8 mouse cellular contexts compared by ENCODE assay signal in the genomic region with DNA sequence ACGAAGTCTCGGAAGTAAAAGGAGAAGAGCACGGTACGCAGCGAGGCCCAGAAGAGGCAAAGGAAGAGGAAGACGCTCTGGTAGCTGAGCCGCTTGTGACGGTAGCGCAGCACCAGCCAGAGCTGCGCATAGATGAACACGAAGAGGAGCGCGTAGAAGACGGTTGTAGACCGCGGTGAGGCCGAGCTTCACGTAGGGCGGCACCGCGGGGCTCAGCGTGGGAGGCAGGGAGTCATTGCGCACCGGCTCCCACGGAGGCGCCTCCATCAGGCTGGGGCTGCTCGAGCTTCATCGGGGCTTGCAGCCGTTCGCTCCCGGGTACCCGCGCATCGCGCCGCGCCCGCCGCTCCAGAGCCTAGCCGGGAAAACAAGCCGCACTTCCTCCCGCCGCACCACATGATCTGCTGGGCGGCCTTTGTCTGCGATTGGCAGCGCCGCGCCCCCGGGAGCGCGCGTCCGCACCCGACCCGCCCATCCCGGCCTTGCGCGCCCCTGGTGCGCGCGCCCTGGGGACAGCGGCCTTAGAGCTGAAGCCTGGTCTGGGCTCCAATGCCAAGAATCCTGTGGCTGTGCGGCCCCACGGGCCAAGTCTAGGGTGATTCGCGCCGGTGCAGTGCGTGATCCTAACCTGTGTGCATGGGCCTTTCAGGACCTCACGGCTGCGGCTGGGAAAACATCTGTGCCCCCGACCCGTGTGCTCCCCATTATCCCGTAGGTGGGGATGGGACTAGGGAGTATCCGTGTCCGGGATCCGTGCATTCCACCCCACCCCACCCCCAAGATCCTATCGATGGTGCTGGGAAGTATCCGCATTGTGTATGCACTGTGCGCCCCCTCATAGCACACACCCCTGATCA.
DNase-seq lines count a peak whose midpoint lies in the region; ATAC-seq and TF ChIP-seq lines count a peak whose summit lies in the region.
"Not testable (repeated sequence)": the region's sequence is repeated elsewhere in the genome, so short reads cannot be mapped to it uniquely, and the experiment has no call there.

No protein-coding gene starts in this region.

- H3K27ac ChIP-seq in brown adipose tissue, adult 24 weeks (replicated peaks; ENCODE audit: low read depth, low read length): peak overlapping the region; percentile 37
- H3K27ac ChIP-seq in forebrain, embryonic 12.5 days: peak overlapping the region; percentile 76; the same call in 1 of the 2 replicates
- H3K27ac ChIP-seq in heart, embryonic 16.5 days (ENCODE audit: low read length); liver, embryonic 12.5 days; stomach, embryonic 15.5 days: not testable (repeated sequence)

- 1% methylated on average over 42 of the region's 79 CpGs for WGBS in forebrain, embryonic 12.5 days
- WGBS in heart, embryonic 16.5 days: under 1% methylated on average over 46 of the region's 79 CpGs
- under 1% methylated on average over 57 of the region's 79 CpGs for WGBS in liver, embryonic 12.5 days (ENCODE audit: insufficient replicate concordance)
- WGBS in stomach, embryonic 15.5 days: 0% methylated on average over 52 of the region's 79 CpGs

- H3K79me2 ChIP-seq in myocyte (ENCODE audit: control insufficient read depth, insufficient read depth): not testable (repeated sequence)

- not testable (repeated sequence) for H3K4me1 ChIP-seq in brown adipose tissue, adult 24 weeks (ENCODE audit: control insufficient read depth, insufficient read depth, insufficient read length, low read length); forebrain, embryonic 12.5 days; heart, embryonic 16.5 days (ENCODE audit: control insufficient read depth, insufficient read depth, low read length); liver, embryonic 12.5 days; stomach, embryonic 15.5 days

- H3K9ac ChIP-seq in forebrain, embryonic 12.5 days: peak overlapping the region; percentile 60
- peak overlapping the region; percentile 57; the same call in 1 of the 2 replicates for H3K9ac ChIP-seq in heart, embryonic 16.5 days (ENCODE audit: low read length)
- H3K9ac ChIP-seq in liver, embryonic 12.5 days; stomach, embryonic 15.5 days: not testable (repeated sequence)

- ATAC-seq in forebrain, embryonic 12.5 days (ENCODE audit: low FRiP score): peak; percentile 94
- ATAC-seq in heart, embryonic 16.5 days (replicated peaks; ENCODE audit: extremely low read depth, insufficient read depth, low FRiP score): peak; percentile 91
- ATAC-seq in liver, embryonic 12.5 days: peak; percentile 74
- ATAC-seq in stomach, embryonic 15.5 days (ENCODE audit: insufficient read depth, low FRiP score, low read depth): peak; percentile 88

- H3ac ChIP-seq in myocyte (ENCODE audit: control insufficient read depth, insufficient read length): not testable (repeated sequence)

- TF ChIP-seq POLR2A in myocyte (IDR thresholded peaks at IDR 0.05; ENCODE audit: insufficient read length, low read depth): peak; percentile 47

- H3K36me3 ChIP-seq in forebrain, embryonic 12.5 days (replicated peaks); heart, embryonic 16.5 days (ENCODE audit: control insufficient read depth, insufficient read depth); liver, embryonic 12.5 days; myocyte (ENCODE audit: control insufficient read depth, insufficient read depth); stomach, embryonic 15.5 days: not testable (repeated sequence)

- H3K9me3 ChIP-seq in forebrain, embryonic 12.5 days; heart, embryonic 16.5 days (replicated peaks; ENCODE audit: control insufficient read depth, low read length); liver, embryonic 12.5 days (replicated peaks); stomach, embryonic 15.5 days: not testable (repeated sequence)

- H3K4me3 ChIP-seq in brown adipose tissue, adult 24 weeks (ENCODE audit: insufficient read depth, low read depth, low read length): peak overlapping the region; percentile 66
- peak overlapping the region; percentile 45 for H3K4me3 ChIP-seq in forebrain, embryonic 12.5 days (replicated peaks)
- H3K4me3 ChIP-seq in heart, embryonic 16.5 days (ENCODE audit: low read length): peak overlapping the region; percentile 53
- H3K4me3 ChIP-seq in liver, embryonic 12.5 days: peak overlapping the region; percentile 41
- H3K4me3 ChIP-seq in myocyte: peak overlapping the region; percentile 12
- peak overlapping the region; percentile 45 for H3K4me3 ChIP-seq in stomach, embryonic 15.5 days (replicated peaks)

- peak overlapping the region; percentile 49 for H3K4me2 ChIP-seq in forebrain, embryonic 12.5 days
- H3K4me2 ChIP-seq in heart, embryonic 16.5 days (ENCODE audit: low read depth, low read length): peak overlapping the region; percentile 68
- peak overlapping the region; percentile 60 for H3K4me2 ChIP-seq in liver, embryonic 12.5 days
- peak overlapping the region; percentile 62 for H3K4me2 ChIP-seq in myocyte (ENCODE audit: low read depth)
- peak overlapping the region; percentile 57 for H3K4me2 ChIP-seq in stomach, embryonic 15.5 days

- not testable (repeated sequence) for H3K27me3 ChIP-seq in forebrain, embryonic 12.5 days; heart, embryonic 16.5 days (ENCODE audit: control insufficient read depth, insufficient read depth, low read length); liver, embryonic 12.5 days (replicated peaks); myocyte (ENCODE audit: control insufficient read depth, insufficient read depth, insufficient read length); stomach, embryonic 15.5 days (replicated peaks)

- DNase-seq in CD4-positive helper T cell, adult 2 months (ENCODE audit: low read depth, low spot score): peak; percentile 42
- peak; percentile 91 for DNase-seq in kidney, postnatal 14 days

TF ChIP-seq in myocyte, 11 proteins besides CTCF, POLR2A, EP300 and RAD21:
- TF ChIP-seq USF1 (IDR thresholded peaks at IDR 0.05; ENCODE audit: low read depth): peak; percentile 14

Comparison
In these comparisons a context has a peak if more than half of its experiments do, and no peak if none do; other contexts are left out.
1. H3K4me3 ChIP-seq: peak in every context shown above with its lines; median percentile 66 in brown adipose tissue, adult 24 weeks; 53 in heart, embryonic 16.5 days; 45 in forebrain, embryonic 12.5 days; 45 in stomach, embryonic 15.5 days; 41 in liver, embryonic 12.5 days; 12 in myocyte.